Mouse (Mus musculus) layer of hippocampus, postnatal 25 days (tissue): ENCODE results near the gene Nr4a1. TPM values are rescaled to one million over a fixed set of nuclear protein-coding genes. Genes with fewer than 3 reads are reported as not detected.

Experiments used
- total RNA-seq, 2 experiments: library from RNA; stranded (reverse); gene quantifications; 2 replicates each; pipeline ENCODE4 v1.2.3; 2021

Gene Nr4a1
- total RNA-seq, 2 experiments from 2014 or later, result 50.5 to 62.3 TPM

Other genes with a start within 250 kb of the Nr4a1 start
- not detected for gene Gm47841, start 206.9 kb upstream of the Nr4a1 start, total RNA-seq
- 1 to 10 TPM; 1.5 TPM for gene Fignl2, start 175.7 kb upstream of the Nr4a1 start, total RNA-seq
- gene Ankrd33, start 138.5 kb upstream of the Nr4a1 start, total RNA-seq, result not detected
- 10 to 100 TPM in 1 of 2 experiments, 1 to 10 TPM in 1; 8.6 to 10.5 TPM for gene Acvrl1, start 125.7 kb upstream of the Nr4a1 start, total RNA-seq
- gene Acvr1b, start 80.2 kb upstream of the Nr4a1 start, total RNA-seq, result 10 to 100 TPM; 82.8 to 83.1 TPM
- gene Grasp, start 30.1 kb upstream of the Nr4a1 start, total RNA-seq, result 10 to 100 TPM; 73.1 to 77.9 TPM
- gene Atg101, start 30.0 kb downstream of the Nr4a1 start, total RNA-seq, result 10 to 100 TPM; 45.2 to 53.9 TPM
- under 1 TPM; 0.22 to 0.42 TPM for gene 6030408B16Rik, start 38.9 kb downstream of the Nr4a1 start, total RNA-seq
- gene Krt80, start 115.9 kb downstream of the Nr4a1 start, total RNA-seq, result under 1 TPM; 0.21 to 0.22 TPM
- gene Krt7, start 156.8 kb downstream of the Nr4a1 start, total RNA-seq, result not detected
- gene Krt87, start 184.5 kb downstream of the Nr4a1 start, total RNA-seq, result under 1 TPM; 0.42 to 0.71 TPM
- not detected for gene Krt88, start 193.5 kb downstream of the Nr4a1 start, total RNA-seq
- gene Krt81, start 209.5 kb downstream of the Nr4a1 start, total RNA-seq, result not detected
- not detected for gene Krt86, start 219.2 kb downstream of the Nr4a1 start, total RNA-seq
- not detected for gene Krt83, start 237.2 kb downstream of the Nr4a1 start, total RNA-seq